Mouse (Mus musculus) thymus, adult 2 months (tissue): ENCODE data around the gene 4930404H24Rik. TPM values are rescaled to one million over a fixed set of nuclear protein-coding genes. Genes with fewer than 3 reads are reported as not detected.
A peak's percentile ranks its signal among the peaks of the same experiment; 100 is the strongest.

Experiments used
- DNase-seq: peaks from one replicate; pipeline ENCODE4 v3.0.0; 2021
- H3K27ac ChIP-seq: fragments of 200-500 bp; 2 replicates; pipeline ENCODE4 v1.5.1; 2012; ENCODE audit warnings: low read length, control low read depth; ENCODE audit not compliant: control insufficient read depth, insufficient read depth
- H3K27me3 ChIP-seq: fragments of 200-500 bp; 2 replicates; pipeline ENCODE4 v1.6.1; 2012; ENCODE audit warnings: mild to moderate bottlenecking, low read length, moderate library complexity, mixed read lengths; ENCODE audit not compliant: control insufficient read depth, insufficient read depth
- H3K36me3 ChIP-seq: fragments of 200-500 bp; 2 replicates; pipeline ENCODE4 v1.6.1; 2012; ENCODE audit warnings: mild to moderate bottlenecking, low read length, moderate library complexity; ENCODE audit not compliant: control insufficient read depth, insufficient read depth
- H3K4me1 ChIP-seq: fragments of 200-500 bp; replicated peaks from 2 replicates; pipeline ENCODE4 v1.6.1; 2012; ENCODE audit warnings: low read length; ENCODE audit not compliant: control insufficient read depth, insufficient read depth
- H3K4me3 ChIP-seq: fragments of 200-500 bp; 2 replicates; pipeline ENCODE4 v1.5.1; 2012; ENCODE audit warnings: mild to moderate bottlenecking, low read length, control low read depth, moderate library complexity; ENCODE audit not compliant: control insufficient read depth, insufficient read depth
- CTCF ChIP-seq: fragments of 200-500 bp; IDR thresholded peaks from 2 replicates; pipeline ENCODE4 v1.5.1; 2012; ENCODE audit warnings: mild to moderate bottlenecking, control low read depth, low read length, moderate library complexity, borderline replicate concordance; ENCODE audit not compliant: control insufficient read depth, poor library complexity, insufficient read depth; ENCODE audit errors: extremely low read depth
- POLR2A ChIP-seq: fragments of 200-500 bp; IDR thresholded peaks from 2 replicates; pipeline ENCODE4 v1.6.1; 2012; ENCODE audit warnings: mild to moderate bottlenecking, low read length, control low read depth, moderate library complexity; ENCODE audit not compliant: control insufficient read depth, poor library complexity, insufficient read depth; ENCODE audit errors: extremely low read depth
- WGBS: fragments of 180-500 bp; shearing (Covaris S2); methylation state at CpG from one replicate; pipeline ENCODE4 v1.1.7; 2018; 5-methylcytosine and 5-hydroxymethylcytosine counted together
- polyA plus RNA-seq: library from polyadenylated mRNA; depleted of rRNA; stranded (reverse); fragments of >200 nt; gene quantifications from 2 replicates; pipeline ENCODE4 v1.2.3, GENCODE M21; 2012; rRNA removed

Gene 4930404H24Rik
- polyA plus RNA-seq, 1 experiment, result not detected

- H3K27ac ChIP-seq, result no peak within 1 kb of the TSS
- no peaks in the 10 kb centered on the region for H3K36me3 ChIP-seq
- 3% methylated on average over 74 of the region's 86 CpGs for WGBS
- TF ChIP-seq POLR2A, result no peak
- no peak for TF ChIP-seq CTCF
- H3K4me3 ChIP-seq, result peak within 1 kb of the TSS; percentile 46
- DNase-seq, result peak; percentile 20
- peaks cover 24% of the 10 kb centered on the region for H3K27me3 ChIP-seq
- H3K4me1 ChIP-seq, result peaks cover 38% of the 10 kb centered on the region
These were observed 37.6 kb downstream of the 4930404H24Rik start, which contains the start of gene Nol4l for GRCm38 (mm10) chr2:153529931-153530766. TSS of gene Nol4l (minus strand) at chr2:153529971.

GRCm38 (mm10) chr2:153530948-153531347 is 38.4 kb downstream of the 4930404H24Rik start:
- TF ChIP-seq POLR2A, result no peak
- no peak for TF ChIP-seq CTCF
- Histone ChIP-seq H3K27ac (no peak overlapping the region), H3K27me3 (peaks cover 24% of the 10 kb centered on the region), H3K4me1 (peaks cover 30% of the 10 kb centered on the region), H3K36me3 (no peaks in the 10 kb centered on the region), H3K4me3 (no peak overlapping the region)
- DNase-seq, result no peak
- 66% methylated on average over 5 of the region's 5 CpGs for WGBS

- WGBS, result 94% methylated on average over 1 of the region's 1 CpGs
- Histone ChIP-seq H3K27me3 (peaks cover 9% of the 10 kb centered on the region), H3K27ac (no peak overlapping the region), H3K36me3 (no peaks in the 10 kb centered on the region), H3K4me3 (no peak overlapping the region), H3K4me1 (peaks cover 8% of the 10 kb centered on the region; the same call in 1 of the 2 replicates)
- TF ChIP-seq POLR2A (no peak), CTCF (no peak)
- no peak for DNase-seq
These were observed 41.4 kb downstream of the 4930404H24Rik start for GRCm38 (mm10) chr2:153533981-153534380.

- TF ChIP-seq CTCF, result no peak
- TF ChIP-seq POLR2A, result no peak
- Histone ChIP-seq H3K27ac (no peak overlapping the region), H3K4me3 (no peak overlapping the region), H3K36me3 (no peaks in the 10 kb centered on the region), H3K4me1 (peaks cover 4% of the 10 kb centered on the region; the same call in 1 of the 2 replicates), H3K27me3 (no peaks in the 10 kb centered on the region)
- 72% methylated on average over 3 of the region's 3 CpGs for WGBS
- no peak for DNase-seq
These were observed 46.3 kb downstream of the 4930404H24Rik start for GRCm38 (mm10) chr2:153538898-153539297.

- no peak overlapping the region for H3K27ac ChIP-seq
- H3K4me3 ChIP-seq, result no peak overlapping the region
- WGBS, result 74% methylated on average over 8 of the region's 8 CpGs
- TF ChIP-seq CTCF, result no peak
- TF ChIP-seq POLR2A, result no peak
- no peaks in the 10 kb centered on the region for H3K36me3 ChIP-seq
- no peaks in the 10 kb centered on the region for H3K27me3 ChIP-seq
- no peak for DNase-seq
- peaks cover 13% of the 10 kb centered on the region for H3K4me1 ChIP-seq
These were observed 50.5 kb downstream of the 4930404H24Rik start for GRCm38 (mm10) chr2:153542936-153543668.

Other genes with a start within 250 kb of the 4930404H24Rik start
- gene Kif3b, start 201.4 kb upstream of the 4930404H24Rik start, polyA plus RNA-seq, result 13.0 and 15.7 TPM in 2 replicates
- 30.1 and 36.3 TPM in 2 replicates for gene Asxl1, start 147.0 kb upstream of the 4930404H24Rik start, polyA plus RNA-seq
- 4.2 and 4.4 TPM in 2 replicates for gene Nol4l, start 37.2 kb downstream of the 4930404H24Rik start, polyA plus RNA-seq
- 22.0 and 22.4 TPM in 2 replicates for gene Commd7, start 140.0 kb downstream of the 4930404H24Rik start, polyA plus RNA-seq
- 4.4 and 4.7 TPM in 2 replicates for gene Dnmt3b, start 156.7 kb downstream of the 4930404H24Rik start, polyA plus RNA-seq
- not detected in 2 replicates for gene Dnmt3c, start 203.9 kb downstream of the 4930404H24Rik start, polyA plus RNA-seq
- gene Mapre1, start 248.5 kb downstream of the 4930404H24Rik start, polyA plus RNA-seq, result 14.6 and 15.5 TPM in 2 replicates